Mouse (Mus musculus) gonadal fat pad, adult 2 months (tissue): Measurements from ENCODE around the gene Ralgapa2. TPM values are rescaled to one million over a fixed set of nuclear protein-coding genes. Genes with fewer than 3 reads are reported as not detected.

Source experiments
- DNase-seq: peaks from one replicate; pipeline ENCODE4 v3.0.0-alpha.2; 2012; ENCODE audit warnings: low read depth
- polyA plus RNA-seq: library from polyadenylated mRNA; depleted of rRNA; stranded (reverse); fragments of >200 nt; gene quantifications from 2 replicates; pipeline ENCODE4 v1.2.3, GENCODE M21; 2012

The Ralgapa2 gene
- polyA plus RNA-seq, 1 experiment: 12.7 TPM

DNA sequence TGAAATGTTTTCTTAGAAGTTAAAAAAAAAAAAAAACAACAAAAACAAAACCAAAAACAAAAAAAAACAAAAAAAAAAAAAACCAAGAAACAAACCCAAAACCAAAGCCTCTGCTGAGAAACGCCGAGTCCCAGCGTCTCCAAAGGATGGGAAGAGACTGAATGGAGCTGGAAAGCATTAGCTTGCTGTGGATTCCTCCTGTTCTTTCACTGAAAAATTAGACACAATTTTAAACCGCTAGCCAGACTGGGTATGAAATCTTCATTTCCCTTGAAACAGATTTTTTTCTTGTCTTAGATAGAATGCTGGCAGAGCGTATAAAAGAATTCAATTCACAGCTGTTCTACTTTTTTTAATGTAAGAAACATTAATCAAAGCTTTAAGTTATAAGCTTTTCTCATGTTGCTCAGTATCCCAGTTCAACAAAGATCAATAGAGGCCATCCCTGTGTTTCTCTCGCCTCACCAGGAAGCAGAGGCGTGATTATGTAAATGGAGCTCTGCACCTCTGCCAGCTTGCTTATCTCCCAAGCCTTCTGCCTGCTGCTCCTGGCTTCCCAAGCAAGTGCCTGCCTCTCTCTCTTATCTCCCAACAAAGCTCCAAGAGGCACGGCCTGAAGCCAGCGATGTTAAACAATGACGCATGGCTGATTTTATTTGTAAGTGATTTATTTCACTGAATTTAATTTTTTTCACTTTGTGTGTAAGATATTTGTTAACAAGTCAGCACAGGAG lies 253.2 kb downstream of the Ralgapa2 start:
- no peak for DNase-seq

DNA sequence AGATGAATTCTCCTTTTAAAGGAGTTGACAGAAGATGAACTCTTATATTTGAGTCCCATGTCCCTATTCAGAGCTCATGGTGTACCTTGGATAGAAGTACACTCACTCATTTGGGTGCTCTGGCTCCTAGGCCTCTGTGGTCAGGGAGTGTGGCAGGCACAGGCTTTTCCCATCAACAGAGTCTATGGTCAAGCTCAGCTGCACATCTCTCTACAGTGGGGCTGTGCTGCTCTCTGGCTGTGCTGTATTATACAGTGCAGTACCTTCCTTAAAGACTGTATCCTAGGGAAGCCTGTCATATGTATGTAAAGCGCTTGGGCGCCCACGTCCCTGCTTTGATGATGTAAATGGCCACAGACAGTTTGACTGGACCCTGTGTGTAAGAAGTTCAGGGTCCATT lies 254.5 kb downstream of the Ralgapa2 start:
- no peak for DNase-seq

DNA sequence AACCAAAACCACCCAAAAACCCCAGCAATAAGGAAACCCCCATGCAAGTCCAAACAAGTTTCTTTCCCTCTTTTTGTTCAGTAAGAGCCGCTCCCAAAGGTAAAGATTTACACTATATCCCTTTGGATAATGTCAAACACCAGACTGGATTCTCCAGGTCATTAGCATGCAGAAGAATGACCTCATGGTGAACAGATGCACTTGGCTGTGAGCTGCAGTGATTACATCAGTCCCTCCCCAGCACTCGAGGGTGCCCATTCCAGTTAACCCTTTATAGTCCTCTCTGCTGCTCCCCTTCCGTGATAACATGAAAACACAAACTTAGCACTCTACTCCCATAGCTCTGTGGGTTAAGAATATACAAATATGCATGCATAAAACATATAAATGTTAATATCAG lies 255.1 kb downstream of the Ralgapa2 start:
- DNase-seq: no peak

DNA sequence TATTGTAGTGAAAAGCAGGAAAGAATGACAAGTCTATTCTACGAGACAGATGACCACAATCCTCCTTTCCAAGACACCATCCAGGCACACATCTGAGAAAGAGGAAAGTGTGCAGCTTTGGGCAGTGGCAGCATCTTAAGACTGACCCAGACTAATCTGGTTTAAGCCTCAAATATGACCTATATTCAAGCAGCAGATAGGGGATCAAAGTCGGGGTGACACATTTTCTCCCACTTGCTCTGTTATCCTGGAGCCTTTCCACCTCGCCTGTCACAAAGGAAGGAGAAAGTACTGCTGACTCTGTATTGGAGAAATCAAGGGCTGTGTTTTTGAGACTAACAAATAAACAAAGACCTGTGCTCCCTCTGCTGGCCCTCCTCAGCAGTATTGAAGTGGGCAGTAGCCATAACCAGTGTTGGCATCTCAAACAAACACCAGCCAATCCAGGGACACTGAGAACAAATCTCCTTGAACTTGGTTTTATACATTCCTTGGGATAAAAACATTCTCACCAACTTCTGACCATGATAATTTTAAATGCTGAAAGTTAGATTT lies 255.7 kb downstream of the Ralgapa2 start:
- no peak for DNase-seq

DNA sequence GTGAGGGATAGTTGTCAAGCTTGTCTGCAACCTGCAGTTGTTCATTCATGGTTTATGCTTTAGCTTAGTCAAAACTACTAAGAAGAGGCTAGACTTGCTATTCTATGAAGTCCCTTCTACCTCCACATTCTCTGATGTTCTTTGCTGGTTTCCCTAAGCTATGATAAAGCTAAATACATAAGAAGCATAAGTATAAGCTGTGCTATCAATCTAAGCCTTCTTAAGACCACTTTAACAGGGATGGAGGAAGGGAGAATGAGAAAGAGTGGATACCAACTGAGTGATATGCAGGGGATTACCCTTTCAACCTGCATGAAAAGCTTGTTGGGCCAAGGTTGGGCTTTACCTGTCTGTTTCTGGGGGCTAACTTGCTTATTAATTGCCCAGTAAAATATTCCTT lies 256.5 kb downstream of the Ralgapa2 start:
- no peak for DNase-seq

DNA sequence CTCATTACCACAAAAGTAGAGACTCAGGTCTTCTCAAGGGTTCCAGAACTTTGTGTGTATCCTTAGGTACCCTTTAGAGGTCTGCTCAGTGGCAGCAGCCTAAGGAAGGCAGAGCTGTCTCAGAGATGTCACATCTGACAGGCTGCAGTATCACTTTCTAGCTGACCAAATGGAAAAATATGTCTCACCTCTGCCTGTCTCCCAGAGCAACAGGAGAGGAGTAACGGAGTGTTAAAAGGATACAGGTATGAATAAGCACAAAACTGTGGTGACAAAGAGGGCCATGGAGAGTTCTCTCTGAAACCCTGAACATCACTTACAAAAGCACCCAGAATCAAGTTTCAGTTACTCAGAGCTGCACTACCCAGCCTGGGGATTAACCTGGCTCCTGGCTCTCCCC lies 257.8 kb downstream of the Ralgapa2 start:
- no peak for DNase-seq

DNA sequence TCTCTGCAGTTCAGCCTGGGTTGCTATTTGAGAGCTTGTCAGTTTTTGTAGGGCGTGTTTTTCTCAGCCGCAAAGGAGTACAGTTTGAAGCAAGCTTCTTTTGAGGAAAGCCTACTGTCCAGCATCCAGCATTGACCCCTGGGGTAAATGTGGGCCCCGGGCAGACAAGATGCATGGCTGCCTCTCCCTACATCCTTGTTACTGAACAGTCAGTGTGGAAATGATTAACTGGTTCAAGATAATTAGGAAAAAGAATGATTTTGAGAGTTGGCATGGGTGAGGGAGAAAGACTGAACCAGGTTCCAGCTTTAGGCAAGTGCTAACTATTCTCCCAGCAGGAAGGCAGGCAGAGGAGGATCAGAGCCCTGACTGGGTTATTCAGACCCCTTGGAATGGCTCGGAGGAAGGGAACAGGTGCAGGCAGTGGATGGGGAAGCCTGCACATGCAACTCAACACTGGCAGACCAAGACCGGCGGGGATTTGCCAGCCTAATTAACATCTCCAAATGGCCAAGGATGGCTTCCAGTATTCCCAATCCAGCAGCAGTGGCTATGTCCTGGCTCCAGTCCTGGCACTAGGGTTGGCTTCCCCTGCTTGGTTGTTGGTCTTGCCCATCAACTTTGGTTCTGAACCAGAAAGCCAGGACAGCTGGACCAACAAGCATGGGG lies 261.8 kb downstream of the Ralgapa2 start:
- no peak for DNase-seq

DNA sequence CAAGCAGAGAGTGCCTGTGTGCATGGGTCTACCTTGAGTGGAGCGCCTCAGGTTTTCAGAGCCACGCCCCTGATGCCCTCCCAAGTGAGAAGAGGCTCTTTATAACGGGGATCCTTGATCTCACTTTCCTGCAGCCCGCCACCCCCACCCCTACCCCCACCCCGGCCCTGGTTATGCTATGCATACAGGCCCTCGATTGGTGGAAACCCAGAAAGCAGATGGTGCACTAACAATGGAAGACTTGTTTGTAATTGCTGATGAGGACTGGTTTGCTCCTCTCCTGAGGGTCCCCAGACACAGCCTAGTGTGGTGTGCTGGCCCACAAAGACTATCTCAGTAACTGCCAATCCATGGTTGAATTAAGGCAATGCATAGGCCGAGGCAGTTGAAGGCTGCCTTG lies 263.1 kb downstream of the Ralgapa2 start:
- DNase-seq: no peak

DNA sequence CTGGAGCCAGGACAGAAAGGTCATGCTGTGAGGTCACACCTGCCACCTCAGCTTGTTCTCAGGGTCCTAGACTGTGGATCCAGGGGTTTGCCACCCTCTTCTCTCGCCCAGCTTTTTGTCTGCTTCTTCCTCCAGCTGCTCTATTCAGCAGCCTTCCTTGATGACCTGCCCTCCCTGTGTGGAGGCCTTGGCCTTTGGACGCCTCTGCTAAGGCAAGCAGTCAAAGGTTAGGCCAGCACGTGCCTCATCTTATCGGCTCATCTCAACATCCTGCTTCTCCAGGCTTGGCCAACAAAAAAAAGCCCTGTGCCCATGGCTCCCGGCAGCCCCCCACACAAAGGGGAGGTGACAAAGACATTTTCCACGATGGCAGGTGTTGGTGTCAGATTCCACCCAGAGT lies 264.6 kb downstream of the Ralgapa2 start:
- no peak for DNase-seq

DNA sequence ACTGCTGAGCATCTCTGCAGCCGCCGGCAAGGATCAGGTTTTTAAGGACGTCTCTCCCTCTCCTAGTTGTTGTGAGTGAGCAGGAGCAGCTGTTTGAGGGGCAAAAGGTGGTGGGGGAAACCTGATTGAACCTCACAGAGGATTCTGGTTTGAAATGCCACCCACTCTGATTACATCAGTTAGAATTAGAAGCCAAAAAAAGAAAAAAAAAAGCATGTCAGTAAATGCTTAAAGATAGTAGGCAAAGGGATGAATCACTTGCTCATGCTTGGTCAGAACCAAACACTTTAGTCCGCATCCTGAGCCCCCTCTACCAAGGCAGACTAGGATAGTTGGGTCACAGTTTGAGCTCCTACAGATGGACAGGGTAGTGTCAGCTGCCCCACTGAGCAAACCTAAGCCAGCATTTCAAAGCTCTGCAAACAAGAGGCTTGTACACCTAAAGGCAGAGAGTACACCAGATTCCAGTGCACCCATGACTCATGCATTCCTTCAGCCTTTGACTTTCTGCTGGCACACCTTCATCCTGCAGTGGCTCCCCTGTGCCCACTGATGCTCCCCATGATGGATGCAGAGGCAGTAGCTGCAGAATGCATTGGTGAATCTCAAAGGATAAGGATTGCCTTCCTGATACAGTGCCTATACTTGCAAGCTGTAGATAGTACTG lies 265.6 kb downstream of the Ralgapa2 start:
- no peak for DNase-seq

DNA sequence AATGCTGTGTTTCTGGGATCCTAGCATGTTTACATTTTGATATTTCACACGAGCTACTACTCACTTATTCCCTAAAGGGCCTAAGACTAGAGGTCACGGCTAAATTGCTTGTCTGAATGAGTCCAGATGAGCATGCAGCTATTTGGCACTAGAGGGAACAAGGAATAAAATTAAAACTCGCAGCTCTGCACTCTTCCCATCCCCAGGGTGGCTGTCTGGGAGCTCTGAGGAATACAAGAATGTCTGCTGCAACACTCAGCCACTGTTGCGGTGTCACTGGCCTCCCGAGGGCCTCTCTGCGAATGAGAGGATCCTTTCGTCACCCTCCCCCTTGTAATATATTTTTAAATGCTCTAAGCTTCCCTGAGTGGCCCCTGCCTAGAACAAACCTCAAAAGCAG lies 266.7 kb downstream of the Ralgapa2 start:
- no peak for DNase-seq

DNA sequence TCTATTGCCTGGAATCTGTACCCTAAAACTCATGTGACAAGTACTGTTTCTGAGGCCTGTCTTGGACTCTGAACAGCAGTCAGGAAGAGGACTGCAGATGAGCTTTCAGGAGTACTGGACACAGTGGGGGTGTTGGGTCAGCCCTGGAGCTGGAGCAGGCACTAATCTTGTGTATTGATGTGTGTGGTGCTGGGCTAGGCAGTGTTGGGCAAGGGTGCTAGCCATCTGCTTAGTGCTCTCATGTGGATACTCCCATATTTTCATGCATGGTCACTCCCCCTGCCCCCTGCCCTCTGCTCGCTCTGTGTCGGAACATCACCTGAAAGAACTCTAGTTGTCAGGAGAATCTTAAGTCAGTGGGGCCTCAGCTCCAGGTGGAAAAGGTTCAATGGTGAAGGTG lies 268.1 kb downstream of the Ralgapa2 start:
- no peak for DNase-seq

DNA sequence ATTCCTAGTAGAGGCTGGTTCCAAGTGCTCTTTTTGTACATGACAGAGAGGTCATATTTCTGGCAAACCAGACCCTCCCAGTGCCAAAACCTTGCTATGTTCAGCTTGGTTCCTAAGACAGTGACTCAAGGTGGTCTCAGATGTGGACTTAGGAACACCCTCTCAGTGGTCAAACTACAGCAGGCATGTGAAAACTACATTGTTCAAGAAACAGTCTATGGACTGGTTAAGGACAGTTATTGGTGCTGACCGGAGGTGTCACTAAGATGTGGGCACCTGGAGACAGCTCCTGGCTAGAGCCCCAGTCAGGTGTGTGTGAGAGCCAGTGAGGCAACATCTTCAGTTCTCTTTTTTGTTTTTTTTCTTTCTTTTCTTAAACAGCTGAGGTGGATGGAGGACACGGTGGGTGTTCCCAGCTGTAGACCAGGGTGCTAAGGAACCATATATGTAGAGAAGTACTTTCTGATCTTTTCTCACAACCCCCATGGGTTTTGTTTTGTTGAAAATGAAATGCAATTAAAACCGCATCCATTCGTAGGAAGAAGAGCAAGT lies 272.9 kb downstream of the Ralgapa2 start:
- no peak for DNase-seq

DNA sequence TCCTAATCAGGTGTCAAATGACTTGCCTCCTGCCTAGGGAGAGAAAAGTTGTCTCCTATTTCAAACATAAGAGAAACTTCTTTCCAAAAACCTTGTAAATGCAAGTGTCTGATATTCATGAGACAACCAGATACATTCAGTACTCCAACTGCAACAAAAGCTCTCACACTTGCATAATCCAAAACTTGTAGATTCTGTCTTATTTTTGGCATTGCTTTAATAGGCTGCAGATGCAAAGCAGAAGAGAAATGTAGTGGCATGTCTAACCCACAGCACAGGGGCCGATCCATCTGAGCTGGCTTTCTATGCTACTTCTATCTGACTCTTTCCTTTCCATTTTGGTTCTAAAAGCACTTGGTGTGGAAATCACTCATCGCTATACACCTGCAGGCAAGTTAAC lies 280.7 kb downstream of the Ralgapa2 start:
- DNase-seq: no peak

DNA sequence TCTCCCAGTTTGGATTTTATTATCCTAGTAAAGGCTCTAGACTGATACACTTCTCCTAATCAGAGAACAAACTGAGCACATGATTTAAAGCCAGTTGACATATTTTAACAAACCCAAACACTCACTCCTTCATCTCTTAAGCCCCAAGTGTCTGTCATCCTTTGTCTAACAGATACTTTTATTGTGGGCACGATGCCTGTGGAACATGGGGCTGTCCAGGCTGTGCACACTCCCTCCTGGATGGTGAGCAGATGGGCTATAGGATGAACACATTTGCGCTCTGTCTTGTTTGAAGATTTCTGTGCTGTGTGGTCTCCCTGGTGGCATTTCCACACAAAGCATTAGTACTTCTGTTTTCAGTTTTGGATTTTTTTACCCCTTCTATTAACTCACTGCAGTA lies 283.7 kb downstream of the Ralgapa2 start:
- DNase-seq: no peak

DNA sequence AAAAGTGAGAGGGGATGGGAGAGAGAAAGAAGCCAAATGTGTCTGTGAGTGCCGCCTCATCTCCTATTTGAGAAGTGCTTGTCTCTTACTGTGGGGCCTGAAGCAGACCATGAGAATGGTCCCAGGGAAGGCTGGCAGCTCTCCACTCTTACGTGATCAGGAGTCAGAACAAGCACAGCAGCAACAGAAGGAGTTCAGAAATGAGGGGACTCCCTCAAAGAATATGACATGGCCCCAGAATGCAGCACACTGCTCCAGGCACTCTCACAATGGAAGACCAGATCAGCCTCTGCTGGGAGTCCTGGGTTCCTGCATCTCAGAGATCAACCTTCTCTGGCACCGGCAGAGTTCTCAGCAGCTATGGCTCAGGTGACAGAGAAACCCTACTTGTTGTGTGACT lies 284.5 kb downstream of the Ralgapa2 start:
- DNase-seq: no peak

DNA sequence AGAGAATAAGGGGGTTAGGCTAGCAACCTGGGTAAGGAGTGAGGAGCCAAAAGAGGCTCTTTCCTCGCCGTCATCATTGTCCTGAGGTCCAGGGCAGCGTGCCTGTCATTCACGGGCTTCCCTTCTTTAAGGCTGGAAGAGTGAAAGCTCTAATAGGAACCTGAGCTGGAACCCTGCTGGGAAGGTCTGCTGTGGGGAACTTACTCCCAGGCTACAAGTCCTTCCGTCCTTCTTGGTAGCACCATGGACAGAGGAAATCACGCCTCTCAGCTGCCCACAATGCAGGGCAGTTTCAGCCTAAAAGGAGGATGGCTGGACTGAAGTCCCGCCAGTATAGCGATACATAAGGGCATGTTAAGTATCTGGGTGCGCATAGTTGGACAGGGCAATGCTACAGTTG lies 285.7 kb downstream of the Ralgapa2 start:
- no peak for DNase-seq

DNA sequence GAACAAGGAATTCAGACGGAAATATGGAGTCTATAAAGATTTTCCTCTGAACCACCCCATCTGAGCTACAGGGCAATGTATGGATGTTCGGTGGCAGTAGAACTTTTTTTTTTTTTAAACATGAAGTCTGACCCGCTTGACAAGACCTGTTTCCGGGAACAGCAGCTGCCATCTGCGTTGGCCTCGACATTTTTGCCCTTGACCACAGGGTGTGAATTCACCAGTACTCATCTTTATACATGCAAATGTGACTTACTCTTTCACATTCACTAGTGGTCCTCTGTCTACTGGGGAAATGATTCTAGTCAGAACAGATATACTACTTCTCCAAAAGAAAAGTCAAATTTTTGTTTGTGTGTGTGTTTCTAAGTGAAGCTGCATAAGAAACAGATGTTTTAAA lies 286.3 kb downstream of the Ralgapa2 start:
- DNase-seq: no peak

DNA sequence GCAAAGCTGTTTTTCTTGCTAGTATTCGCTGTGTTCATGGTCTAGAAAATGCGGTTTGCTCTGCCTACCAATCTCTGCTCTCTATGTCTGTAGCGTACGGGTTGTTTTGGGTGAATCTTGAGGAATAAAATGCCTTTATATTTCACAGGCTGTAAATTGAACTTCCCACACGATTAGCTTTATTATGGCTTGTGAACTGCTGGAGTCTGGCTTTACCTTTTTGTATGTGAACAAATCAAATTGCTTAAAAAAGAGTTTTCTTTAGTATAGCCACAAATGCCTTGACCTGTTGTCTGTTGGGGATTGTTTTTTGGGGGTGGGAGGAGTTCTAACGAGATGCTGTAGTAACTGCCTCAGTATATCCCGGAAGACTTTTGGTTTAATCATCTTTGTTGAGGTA lies 288.0 kb downstream of the Ralgapa2 start:
- DNase-seq: no peak

DNA sequence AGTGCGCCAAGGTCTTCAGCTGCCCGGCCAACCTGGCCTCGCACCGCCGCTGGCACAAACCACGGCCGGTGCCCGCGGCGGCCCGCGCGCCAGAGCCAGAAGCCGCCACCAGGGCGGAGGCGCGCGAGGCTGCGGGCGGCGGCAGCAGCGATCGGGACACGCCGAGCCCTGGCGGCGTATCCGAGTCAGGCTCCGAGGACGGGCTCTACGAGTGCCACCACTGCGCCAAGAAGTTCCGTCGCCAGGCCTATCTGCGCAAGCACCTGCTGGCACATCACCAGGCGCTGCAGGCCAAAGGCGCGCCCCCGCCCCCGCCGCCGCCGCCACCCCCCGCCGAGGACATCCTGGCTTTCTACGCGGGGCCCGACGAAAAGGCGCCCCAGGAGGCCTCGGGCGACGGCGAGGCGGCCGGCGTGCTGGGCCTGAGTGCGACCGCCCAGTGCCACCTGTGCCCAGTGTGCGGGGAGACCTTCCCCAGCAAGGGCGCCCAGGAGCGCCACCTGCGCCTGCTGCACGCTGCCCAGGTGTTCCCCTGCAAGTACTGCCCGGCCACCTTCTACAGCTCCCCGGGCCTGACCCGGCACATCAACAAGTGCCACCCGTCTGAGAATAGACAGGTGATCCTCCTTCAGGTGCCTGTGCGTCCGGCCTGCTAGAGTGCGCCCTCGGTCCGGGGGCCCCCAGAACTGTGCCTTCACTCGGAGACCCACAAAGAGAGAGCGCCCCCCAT lies 288.8 kb downstream of the Ralgapa2 start:
- DNase-seq: no peak

DNA sequence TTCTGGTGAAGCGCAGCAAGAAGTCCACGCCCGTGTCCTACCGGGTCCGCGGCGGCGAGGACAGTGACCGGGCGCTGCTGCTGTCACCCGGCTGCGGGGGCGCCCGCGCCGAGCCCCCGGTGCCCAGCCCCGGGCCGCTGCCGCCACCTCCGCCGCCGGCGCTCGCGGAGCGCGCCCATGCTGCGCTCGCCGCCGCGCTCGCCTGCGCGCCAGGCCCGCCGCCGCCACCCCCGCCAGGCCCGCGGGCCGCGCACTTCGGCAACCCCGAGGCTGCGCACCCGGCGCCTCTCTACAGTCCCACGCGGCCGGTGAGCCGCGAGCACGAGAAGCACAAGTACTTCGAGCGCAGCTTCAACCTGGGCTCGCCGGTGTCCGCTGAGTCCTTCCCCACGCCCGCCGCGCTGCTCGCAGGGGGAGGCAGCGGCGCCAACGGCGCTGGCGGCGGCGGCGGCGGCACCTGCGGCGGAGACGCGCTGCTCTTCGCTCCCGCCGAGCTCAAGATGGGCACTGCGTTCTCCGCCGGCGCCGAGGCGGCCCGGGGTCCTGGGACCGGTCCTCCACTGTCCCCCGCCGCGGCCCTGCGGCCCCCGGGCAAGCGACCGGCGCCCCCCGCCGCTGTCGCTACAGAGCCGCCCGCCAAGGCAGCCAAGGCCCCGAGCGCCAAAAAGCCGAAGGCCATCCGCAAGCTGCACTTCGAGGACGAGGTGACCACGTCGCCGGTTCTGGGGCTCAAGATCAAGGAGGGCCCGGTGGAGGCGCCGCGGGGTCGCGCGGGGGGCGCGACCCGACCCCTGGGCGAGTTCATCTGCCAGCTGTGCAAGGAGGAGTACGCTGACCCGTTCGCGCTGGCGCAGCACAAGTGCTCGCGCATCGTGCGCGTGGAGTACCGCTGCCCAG lies 289.6 kb downstream of the Ralgapa2 start:
- no peak for DNase-seq
